Mouse (Mus musculus): ENCODE results near the gene Igf2r. TPM values are rescaled to one million over a fixed set of nuclear protein-coding genes. Genes with fewer than 3 reads are reported as not detected.

Gene Igf2r
- polyA plus RNA-seq, 1 experiment from 2014 or later = 62.5 TPM

DNA sequence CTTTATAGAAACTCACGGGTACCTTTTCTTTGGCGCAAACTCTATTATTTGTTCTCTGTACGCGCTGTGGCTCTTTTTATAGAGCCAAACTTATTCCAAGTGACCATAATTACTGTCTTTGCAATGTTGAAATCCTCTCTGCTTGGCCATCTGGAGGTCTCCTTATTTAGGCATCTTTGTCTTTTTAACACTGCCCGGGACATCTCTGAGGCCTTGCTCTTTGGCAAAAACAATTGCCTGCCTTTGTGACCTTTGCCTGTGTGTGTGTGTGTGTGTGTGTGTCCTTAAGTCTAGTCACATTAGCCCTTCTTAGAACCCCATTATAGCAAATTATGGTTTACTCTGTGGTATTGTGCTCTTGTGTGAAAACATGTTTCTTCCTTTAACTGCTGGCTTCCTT is 124.0 kb downstream of the Igf2r start:
- H3K4me2 ChIP-seq = no peak overlapping the region
- H3K4me1 ChIP-seq = no peaks in the 10 kb centered on the region
- H3K36me3 ChIP-seq = no peaks in the 10 kb centered on the region
- H3K4me3 ChIP-seq = no peak overlapping the region
- no peaks in the 10 kb centered on the region for H3K9me3 ChIP-seq
- 72% methylated on average over 5 of the region's 5 CpGs for WGBS
- H3K9ac ChIP-seq = no peak overlapping the region
- peak overlapping the region; percentile 35; the same call in 1 of the 2 replicates for H3K27ac ChIP-seq
- peak; percentile 47; the same call in 1 of the 2 replicates for ATAC-seq (ENCODE audit: borderline replicate concordance, extremely low read depth, low FRiP score, low TSS enrichment)
- no peaks in the 10 kb centered on the region for H3K27me3 ChIP-seq

DNA sequence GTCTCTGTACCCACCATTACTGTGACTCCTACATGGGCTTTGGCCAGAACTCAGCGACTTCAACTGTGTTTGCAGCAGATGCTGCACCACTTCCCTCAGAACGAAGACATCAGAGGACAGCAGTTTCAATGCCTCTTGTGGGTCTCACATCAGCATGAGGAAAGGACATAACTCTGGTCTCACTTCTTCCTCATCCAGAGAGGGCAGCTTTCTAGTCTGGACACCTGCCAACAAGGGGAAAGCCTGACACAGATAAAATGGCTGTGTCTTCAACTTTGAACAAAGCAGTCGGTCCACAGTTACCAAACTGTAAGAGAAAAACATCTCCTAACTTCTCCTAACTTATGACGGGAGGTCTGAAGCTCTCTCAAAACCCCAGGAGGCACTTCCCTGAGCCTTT is 128.4 kb downstream of the Igf2r start:
- H3K27me3 ChIP-seq = no peaks in the 10 kb centered on the region
- 0 out of 2 replicates have a peak overlapping the region, but pooled peaks have one; percentile 15 for H3K27ac ChIP-seq
- no peaks in the 10 kb centered on the region; the same call in 1 of the 2 replicates for H3K4me1 ChIP-seq
- no peak overlapping the region for H3K4me3 ChIP-seq
- 46% methylated on average over 4 of the region's 4 CpGs for WGBS
- no peak overlapping the region for H3K4me2 ChIP-seq
- H3K9me3 ChIP-seq = no peaks in the 10 kb centered on the region
- no peak overlapping the region for H3K9ac ChIP-seq
- peak; percentile 64 for ATAC-seq (ENCODE audit: borderline replicate concordance, extremely low read depth, low FRiP score, low TSS enrichment)
- H3K36me3 ChIP-seq = no peaks in the 10 kb centered on the region

- WGBS = 85% methylated on average over 3 of the region's 3 CpGs
Observed at GRCm38 (mm10) chr17:12639585-12639984, 129.9 kb downstream of the Igf2r start.

DNA sequence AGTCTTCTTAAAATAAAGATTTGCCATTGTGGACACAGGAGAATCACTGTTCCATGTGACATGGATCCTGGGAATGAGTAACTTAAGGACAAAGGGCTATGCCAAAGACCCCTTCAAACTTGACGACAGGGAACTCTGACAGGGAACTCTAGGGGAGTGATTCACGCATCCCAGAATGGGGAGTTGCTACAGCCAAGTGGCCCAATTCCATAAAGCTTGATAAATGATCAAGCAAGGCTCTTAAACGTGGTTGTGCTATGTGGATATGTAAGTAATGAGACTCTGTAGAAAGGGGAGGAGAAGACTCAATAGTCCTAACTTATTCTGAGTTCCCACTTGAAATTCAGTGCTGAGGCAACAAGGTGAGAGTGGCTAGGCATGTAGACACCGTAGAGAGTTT is 134.7 kb downstream of the Igf2r start:
- Histone ChIP-seq H3K4me1 (peaks cover 22% of the 10 kb centered on the region), H3K27ac (no peak overlapping the region), H3K9ac (no peak overlapping the region), H3K36me3 (no peaks in the 10 kb centered on the region), H3K9me3 (no peaks in the 10 kb centered on the region), H3K27me3 (no peaks in the 10 kb centered on the region), H3K4me2 (no peak overlapping the region), H3K4me3 (no peak overlapping the region)
- 37% methylated on average over 4 of the region's 4 CpGs for WGBS
- ATAC-seq (ENCODE audit: borderline replicate concordance, extremely low read depth, low FRiP score, low TSS enrichment) = no peak

More at GRCm38 (mm10) chr17:12639585-12639984, 129.9 kb downstream of the Igf2r start:
- no peak overlapping the region for H3K9ac ChIP-seq
- H3K4me2 ChIP-seq = no peak overlapping the region
- no peaks in the 10 kb centered on the region for H3K36me3 ChIP-seq
- no peak overlapping the region for H3K4me3 ChIP-seq
- H3K9me3 ChIP-seq = no peaks in the 10 kb centered on the region
- no peak overlapping the region for H3K27ac ChIP-seq
- peaks cover 5% of the 10 kb centered on the region for H3K4me1 ChIP-seq
- no peak for ATAC-seq (ENCODE audit: borderline replicate concordance, extremely low read depth, low FRiP score, low TSS enrichment)
- H3K27me3 ChIP-seq = no peaks in the 10 kb centered on the region

Other genes starting within 250 kb of the Igf2r start
- gene Slc22a2, start 185.5 kb downstream of the Igf2r start, polyA plus RNA-seq (2015; fragmentation: Nextera tagmentation; extraction: Ambion mirVana) = 0.06 TPM in 1 of 2 replicates, not detected in the other
- gene Slc22a1, start 93.8 kb downstream of the Igf2r start, polyA plus RNA-seq (2015; fragmentation: Nextera tagmentation; extraction: Ambion mirVana) = 6.3 and 11.1 TPM in 2 replicates
- gene Mas1, start 98.5 kb upstream of the Igf2r start, polyA plus RNA-seq (2015; fragmentation: Nextera tagmentation; extraction: Ambion mirVana) = 0.15 and 0.69 TPM in 2 replicates
- gene Mrgprh, start 106.4 kb upstream of the Igf2r start, polyA plus RNA-seq (2015; fragmentation: Nextera tagmentation; extraction: Ambion mirVana) = not detected in 2 replicates
- 1.1 and 1.5 TPM in 2 replicates for gene Pnldc1, start 140.6 kb upstream of the Igf2r start, polyA plus RNA-seq (2015; fragmentation: Nextera tagmentation; extraction: Ambion mirVana)
- 394 and 401 TPM in 2 replicates for gene Tcp1, start 146.0 kb upstream of the Igf2r start, polyA plus RNA-seq (2015; fragmentation: Nextera tagmentation; extraction: Ambion mirVana)
- 154 and 155 TPM in 2 replicates for gene Mrpl18, start 146.7 kb upstream of the Igf2r start, polyA plus RNA-seq (2015; fragmentation: Nextera tagmentation; extraction: Ambion mirVana)
- 0.60 and 0.89 TPM in 2 replicates for gene Acat3, start 170.9 kb upstream of the Igf2r start, polyA plus RNA-seq (2015; fragmentation: Nextera tagmentation; extraction: Ambion mirVana)
- gene Acat2, start 191.1 kb upstream of the Igf2r start, polyA plus RNA-seq (2015; fragmentation: Nextera tagmentation; extraction: Ambion mirVana) = 116 and 117 TPM in 2 replicates
- gene Wtap, start 224.5 kb upstream of the Igf2r start, polyA plus RNA-seq (2015; fragmentation: Nextera tagmentation; extraction: Ambion mirVana) = 115 and 129 TPM in 2 replicates
- gene Sod2, start 237.2 kb upstream of the Igf2r start, polyA plus RNA-seq (2015; fragmentation: Nextera tagmentation; extraction: Ambion mirVana) = 101 and 106 TPM in 2 replicates

All from lung, embryonic 15.5 days (tissue).